In the genomic region with DNA sequence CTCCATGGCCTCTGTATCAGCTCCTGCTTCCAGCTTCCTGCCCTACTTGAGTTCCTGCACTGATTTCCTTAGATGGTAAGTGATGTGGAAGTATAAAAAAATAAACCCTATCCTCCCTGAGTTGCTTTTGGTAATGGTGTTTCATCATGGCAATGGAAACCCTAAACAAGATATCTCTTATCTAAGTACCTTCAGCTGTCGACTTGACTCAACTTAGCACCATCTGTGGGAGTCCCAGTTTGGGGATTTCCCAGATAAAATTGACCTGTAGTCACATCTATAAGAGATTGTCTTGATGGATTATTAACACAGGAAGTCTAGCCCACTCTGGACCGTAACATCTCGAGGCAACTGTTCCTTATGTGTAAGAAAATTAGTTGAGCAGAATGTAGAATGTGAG, we compare ENCODE assay signal across 16 mouse cellular contexts.
"Had no signal": no experiment of that assay in that cellular context is flagged by ENCODE, and none has a peak within 500 bp of the region (broad histone marks: within the 10 kb centered on the region; RNA-seq: fewer than 3 reads in every experiment).

No protein-coding gene starts in this region.

- H3K27ac ChIP-seq: neural tube, embryonic 13.5 days; neural tube, embryonic 15.5 days; stomach, embryonic 15.5 days; stomach, postnatal 0 days had no signal

- H3K9me3 ChIP-seq: neural tube, embryonic 13.5 days; neural tube, embryonic 15.5 days; stomach, embryonic 15.5 days had no signal

- H3K4me1 ChIP-seq: neural tube, embryonic 13.5 days; neural tube, embryonic 15.5 days; stomach, embryonic 15.5 days had no signal

- H3K27me3 ChIP-seq: neural tube, embryonic 13.5 days; neural tube, embryonic 15.5 days; stomach, embryonic 15.5 days had no signal

- H3K36me3 ChIP-seq: neural tube, embryonic 13.5 days; neural tube, embryonic 15.5 days; stomach, embryonic 15.5 days had no signal

- H3K9ac ChIP-seq: neural tube, embryonic 13.5 days; neural tube, embryonic 15.5 days; stomach, embryonic 15.5 days had no signal

- DNase-seq: retina, postnatal 1 day; right cerebral cortex, adult 18-20 months; right cerebral cortex, postnatal 14 days; right cerebral cortex, postnatal 25 days; right cerebral cortex, postnatal 4 days; spleen, adult 18-20 months; thymus, adult 18-20 months; thymus, adult 2 months; thymus, postnatal 14 days; thymus, postnatal 25 days; thymus, postnatal 36 days; thymus, postnatal 4 days had no signal

- H3K4me3 ChIP-seq: neural tube, embryonic 13.5 days; neural tube, embryonic 15.5 days; stomach, embryonic 15.5 days had no signal
